Mouse (Mus musculus) 3134 (cell line): ENCODE data around the gene Zfp652.
"Not testable (repeated sequence)": the region's sequence is repeated elsewhere in the genome, so short reads cannot be mapped to it uniquely, and the experiment has no call there.

Experiments
- DNase-seq: peaks from one replicate; pipeline ENCODE4 v3.0.0-alpha.2; 2011; ENCODE audit warnings: low spot score; ENCODE audit not compliant: insufficient read length; ENCODE audit errors: extremely low read depth

Zfp652 gene

GRCm38 (mm10) chr11:95842953-95843352, 130.5 kb downstream of the Zfp652 start:
- no peak for DNase-seq

- DNase-seq, result no peak
Measured at GRCm38 (mm10) chr11:95843421-95843950, 131.0 kb downstream of the Zfp652 start.

GRCm38 (mm10) chr11:95844935-95845334, 132.5 kb downstream of the Zfp652 start:
- no peak for DNase-seq

- DNase-seq, result no peak
Measured at GRCm38 (mm10) chr11:95850898-95851297, 138.4 kb downstream of the Zfp652 start.

- DNase-seq, result peak; percentile 57
Measured at GRCm38 (mm10) chr11:95853684-95854083, 141.2 kb downstream of the Zfp652 start.

- no peak for DNase-seq
Measured at GRCm38 (mm10) chr11:95857306-95857705, 144.8 kb downstream of the Zfp652 start.

- no peak for DNase-seq
Measured at GRCm38 (mm10) chr11:95857716-95858527, 145.4 kb downstream of the Zfp652 start.

GRCm38 (mm10) chr11:95858528-95859467, 146.3 kb downstream of the Zfp652 start:
- peak; percentile 99 for DNase-seq

GRCm38 (mm10) chr11:95859468-95859855, 147.0 kb downstream of the Zfp652 start:
- peak; percentile 92 for DNase-seq

GRCm38 (mm10) chr11:95860071-95860490, 147.6 kb downstream of the Zfp652 start:
- peak; percentile 29 for DNase-seq

- DNase-seq, result no peak
Measured at GRCm38 (mm10) chr11:95861397-95861796, 148.9 kb downstream of the Zfp652 start.

- no peak for DNase-seq
Measured at GRCm38 (mm10) chr11:95869442-95869841, 157.0 kb downstream of the Zfp652 start.

GRCm38 (mm10) chr11:95869918-95870470, 157.5 kb downstream of the Zfp652 start:
- DNase-seq, result no peak

- peak; percentile 62 for DNase-seq
Measured at GRCm38 (mm10) chr11:95875804-95876203, 163.3 kb downstream of the Zfp652 start.

- DNase-seq, result no peak
Measured at GRCm38 (mm10) chr11:95876296-95876695, 163.8 kb downstream of the Zfp652 start.

GRCm38 (mm10) chr11:95879861-95880260, 167.4 kb downstream of the Zfp652 start:
- DNase-seq, result not testable (repeated sequence)
